Mouse (Mus musculus) cerebellum, adult 8-10 months (tissue): Measurements from ENCODE around the gene Sh3bp5.
"Not testable (repeated sequence)": the region's sequence is repeated elsewhere in the genome, so short reads cannot be mapped to it uniquely, and the experiment has no call there.

ENCODE experiments used
- DNase-seq: peaks from one replicate; pipeline ENCODE4 v3.0.0; 2022

The Sh3bp5 gene

GRCm38 (mm10) chr14:31435930-31436693, at the start of gene Sh3bp5:
TSS of gene Sh3bp5 (minus strand) at chr14:31436078.
- peak; percentile 98 for DNase-seq

- DNase-seq, result no peak
These were observed 46.5 kb upstream of the Sh3bp5 start for GRCm38 (mm10) chr14:31482417-31482816.

- DNase-seq, result no peak
These were observed 37.4 kb upstream of the Sh3bp5 start for GRCm38 (mm10) chr14:31473297-31473696.

GRCm38 (mm10) chr14:31472451-31473061, 36.7 kb upstream of the Sh3bp5 start:
- peak; percentile 65 for DNase-seq

GRCm38 (mm10) chr14:31469711-31470110, 33.8 kb upstream of the Sh3bp5 start:
- no peak for DNase-seq

GRCm38 (mm10) chr14:31464176-31464575, 28.3 kb upstream of the Sh3bp5 start:
- peak; percentile 16 for DNase-seq

- DNase-seq, result no peak
These were observed 27.0 kb upstream of the Sh3bp5 start for GRCm38 (mm10) chr14:31462886-31463285.

- DNase-seq, result not testable (repeated sequence)
These were observed 26.3 kb upstream of the Sh3bp5 start for GRCm38 (mm10) chr14:31462226-31462625.

- DNase-seq, result no peak
These were observed 22.1 kb upstream of the Sh3bp5 start for GRCm38 (mm10) chr14:31458006-31458405.

- DNase-seq, result no peak
These were observed 20.3 kb upstream of the Sh3bp5 start for GRCm38 (mm10) chr14:31456064-31456721.

GRCm38 (mm10) chr14:31454849-31455566, 19.1 kb upstream of the Sh3bp5 start:
- no peak for DNase-seq

GRCm38 (mm10) chr14:31453946-31454345, 18.1 kb upstream of the Sh3bp5 start:
- not testable (repeated sequence) for DNase-seq

- DNase-seq, result no peak
These were observed 13.1 kb upstream of the Sh3bp5 start for GRCm38 (mm10) chr14:31448994-31449393.

- DNase-seq, result no peak
These were observed 7.7 kb upstream of the Sh3bp5 start for GRCm38 (mm10) chr14:31443616-31444015.

- DNase-seq, result no peak
These were observed 4.8 kb upstream of the Sh3bp5 start for GRCm38 (mm10) chr14:31440725-31441124.

- no peak for DNase-seq
These were observed 4.4 kb upstream of the Sh3bp5 start for GRCm38 (mm10) chr14:31440230-31440629.

- no peak for DNase-seq
These were observed 3.4 kb upstream of the Sh3bp5 start for GRCm38 (mm10) chr14:31439279-31439678.

- DNase-seq, result no peak
These were observed 2.1 kb upstream of the Sh3bp5 start for GRCm38 (mm10) chr14:31437826-31438529.

GRCm38 (mm10) chr14:31435018-31435915, 611 bp downstream of the Sh3bp5 start:
- no peak for DNase-seq

GRCm38 (mm10) chr14:31434426-31434825, 1.5 kb downstream of the Sh3bp5 start:
- DNase-seq, result no peak

GRCm38 (mm10) chr14:31433851-31434360, 2.0 kb downstream of the Sh3bp5 start:
- no peak for DNase-seq
